ENCODE assay signal across 34 mouse cellular contexts in genomic region chr15:102913038-102913585, GRCm38 (mm10). TPM values are rescaled to one million over a fixed set of nuclear protein-coding genes. Genes with fewer than 3 reads are reported as not detected.
A peak's percentile ranks its signal among the peaks of the same experiment; 100 is the strongest.
DNase-seq lines count a peak whose midpoint lies in the region; ATAC-seq lines count a peak whose summit lies in the region.
"Had no signal": no experiment of that assay in that cellular context is flagged by ENCODE, and none has a peak within 500 bp of the region (broad histone marks: within the 10 kb centered on the region; RNA-seq: fewer than 3 reads in every experiment).

No protein-coding gene starts in this region.

- no peak overlapping the region for H3K4me2 ChIP-seq in hindbrain, embryonic 13.5 days
- no peak overlapping the region for H3K4me2 ChIP-seq in midbrain, embryonic 11.5 days
- no peak overlapping the region for H3K4me2 ChIP-seq in midbrain, embryonic 13.5 days (replicated peaks)
- H3K4me2 ChIP-seq: hindbrain, embryonic 15.5 days; limb, embryonic 15.5 days; liver, embryonic 13.5 days had no signal

- no peaks in the 10 kb centered on the region for H3K4me1 ChIP-seq in hindbrain, embryonic 10.5 days (replicated peaks)
- no peaks in the 10 kb centered on the region for H3K4me1 ChIP-seq in hindbrain, embryonic 13.5 days (replicated peaks)
- H3K4me1 ChIP-seq in midbrain, embryonic 11.5 days (ENCODE audit: control insufficient read depth, insufficient read depth, low read length): no peaks in the 10 kb centered on the region
- H3K4me1 ChIP-seq in midbrain, embryonic 13.5 days (replicated peaks): no peaks in the 10 kb centered on the region
- H3K4me1 ChIP-seq: hindbrain, embryonic 15.5 days; limb, embryonic 15.5 days; liver, embryonic 13.5 days had no signal

- no peak overlapping the region for H3K9ac ChIP-seq in hindbrain, embryonic 13.5 days
- no peak overlapping the region for H3K9ac ChIP-seq in midbrain, embryonic 11.5 days (ENCODE audit: low read length)
- no peak overlapping the region for H3K9ac ChIP-seq in midbrain, embryonic 13.5 days (replicated peaks)
- H3K9ac ChIP-seq: forebrain, postnatal 0 days; hindbrain, embryonic 15.5 days; limb, embryonic 15.5 days; liver, embryonic 13.5 days had no signal

- ATAC-seq in hindbrain, embryonic 13.5 days (ENCODE audit: low FRiP score): no peak
- no peak for ATAC-seq in midbrain, embryonic 11.5 days (ENCODE audit: low FRiP score)
- no peak for ATAC-seq in midbrain, embryonic 13.5 days
- ATAC-seq: forebrain, postnatal 0 days; inflammation-experienced regulatory T-cells, adult 6 months; lung, postnatal 0 days had no signal

- DNase-seq in hindbrain, embryonic 10.5 days (ENCODE audit: low spot score): peak; percentile 34
- peak; percentile 94 for DNase-seq in midbrain, embryonic 11.5 days (ENCODE audit: low spot score, missing footprints)
- DNase-seq in embryo, embryonic 11 days: peak; percentile 51
- DNase-seq in thymus, adult 18-20 months: no peak
- no peak for DNase-seq in lung, postnatal 4 days
- DNase-seq: adrenal gland, postnatal 10 days; B cell, adult 2 months; cerebellum, adult 8-10 months; cerebellum, postnatal 25 days; forebrain, postnatal 0 days; heart, postnatal 14 days; kidney, adult 2 months; kidney, postnatal 36 days; liver, embryonic 13.5 days; lung, adult 18-20 months; retina, postnatal 1 day; right cerebral cortex, postnatal 14 days had no signal

- WGBS in hindbrain, embryonic 10.5 days: under 1% methylated on average over 19 of the region's 19 CpGs
- under 1% methylated on average over 19 of the region's 19 CpGs for WGBS in hindbrain, embryonic 13.5 days
- WGBS in midbrain, embryonic 11.5 days: under 1% methylated on average over 19 of the region's 19 CpGs
- WGBS in midbrain, embryonic 13.5 days: under 1% methylated on average over 19 of the region's 19 CpGs

- H3K9me3 ChIP-seq in hindbrain, embryonic 10.5 days: no peaks in the 10 kb centered on the region
- no peaks in the 10 kb centered on the region for H3K9me3 ChIP-seq in hindbrain, embryonic 13.5 days
- H3K9me3 ChIP-seq in midbrain, embryonic 11.5 days (ENCODE audit: control insufficient read depth, low read length): no peaks in the 10 kb centered on the region
- H3K9me3 ChIP-seq in midbrain, embryonic 13.5 days: no peaks in the 10 kb centered on the region
- H3K9me3 ChIP-seq: hindbrain, embryonic 15.5 days; limb, embryonic 15.5 days; liver, embryonic 13.5 days had no signal

- no peaks in the 10 kb centered on the region for H3K36me3 ChIP-seq in hindbrain, embryonic 10.5 days
- H3K36me3 ChIP-seq in hindbrain, embryonic 13.5 days: no peaks in the 10 kb centered on the region
- H3K36me3 ChIP-seq in midbrain, embryonic 11.5 days (ENCODE audit: control insufficient read depth, insufficient read depth, low read length): no peaks in the 10 kb centered on the region
- H3K36me3 ChIP-seq in midbrain, embryonic 13.5 days: no peaks in the 10 kb centered on the region
- H3K36me3 ChIP-seq: hindbrain, embryonic 15.5 days; limb, embryonic 15.5 days; liver, embryonic 13.5 days had no signal

- H3K27ac ChIP-seq in hindbrain, embryonic 10.5 days: no peak overlapping the region
- no peak overlapping the region for H3K27ac ChIP-seq in hindbrain, embryonic 13.5 days
- H3K27ac ChIP-seq in midbrain, embryonic 11.5 days (ENCODE audit: low read depth, low read length): no peak overlapping the region
- no peak overlapping the region for H3K27ac ChIP-seq in midbrain, embryonic 13.5 days
- H3K27ac ChIP-seq: hindbrain, embryonic 15.5 days; layer of hippocampus, adult 2 months; limb, embryonic 15.5 days; liver, embryonic 13.5 days; macrophage had no signal

- no peak overlapping the region for H3K4me3 ChIP-seq in hindbrain, embryonic 10.5 days
- no peak overlapping the region for H3K4me3 ChIP-seq in hindbrain, embryonic 13.5 days
- no peak overlapping the region for H3K4me3 ChIP-seq in midbrain, embryonic 11.5 days (ENCODE audit: low read depth, low read length)
- H3K4me3 ChIP-seq in midbrain, embryonic 13.5 days (replicated peaks): no peak overlapping the region
- H3K4me3 ChIP-seq: hindbrain, embryonic 15.5 days; layer of hippocampus, adult 2 months; limb, embryonic 15.5 days; liver, embryonic 13.5 days; myocyte had no signal

- peaks cover 100% of the 10 kb centered on the region for H3K27me3 ChIP-seq in hindbrain, embryonic 10.5 days (ENCODE audit: insufficient read depth, poor library complexity, severe bottlenecking)
- peaks cover 95% of the 10 kb centered on the region for H3K27me3 ChIP-seq in hindbrain, embryonic 13.5 days
- H3K27me3 ChIP-seq in midbrain, embryonic 11.5 days (ENCODE audit: control insufficient read depth, insufficient read depth, low read length): peaks cover 92% of the 10 kb centered on the region
- H3K27me3 ChIP-seq in midbrain, embryonic 13.5 days: peaks cover 95% of the 10 kb centered on the region

RNA-seq across cellular contexts. Expression of gene Hoxc13, which starts 7.8 kb away (rescaled TPM):
- 0.09 and 0.16 TPM in 2 replicates for polyA plus RNA-seq in hindbrain, embryonic 10.5 days (2016; fragmentation: Nextera tagmentation; extraction: Ambion mirVana)
- not detected in 2 replicates for polyA plus RNA-seq in hindbrain, embryonic 13.5 days (2015; fragmentation: Nextera tagmentation; extraction: Ambion mirVana)
- polyA plus RNA-seq in midbrain, embryonic 11.5 days (2014; fragmentation: Nextera tagmentation; extraction: Ambion mirVana): 0.11 and 0.15 TPM in 2 replicates
- not detected in 2 replicates for polyA plus RNA-seq in midbrain, embryonic 13.5 days (2015; fragmentation: Nextera tagmentation; extraction: Ambion mirVana)
- polyA plus RNA-seq: forebrain, postnatal 0 days; heart, embryonic 14.5 days; hindbrain, embryonic 15.5 days; inflammation-experienced regulatory T-cells, adult 6 months; kidney, adult 2 months; kidney, embryonic 16.5 days; liver, embryonic 13.5 days; lung, postnatal 0 days; macrophage; midbrain, postnatal 0 days; neural tube, embryonic 14.5 days; small intestine, adult 2 months; stomach, embryonic 14.5 days; testis, adult 2 months had no signal

RNA-seq across cellular contexts. Expression of gene Hoxc12, which starts 23.4 kb away (rescaled TPM):
- not detected in 2 replicates for polyA plus RNA-seq in hindbrain, embryonic 10.5 days (2016; fragmentation: Nextera tagmentation; extraction: Ambion mirVana)
- polyA plus RNA-seq in hindbrain, embryonic 13.5 days (2015; fragmentation: Nextera tagmentation; extraction: Ambion mirVana): not detected in 2 replicates
- polyA plus RNA-seq in midbrain, embryonic 11.5 days (2014; fragmentation: Nextera tagmentation; extraction: Ambion mirVana): not detected in 2 replicates
- not detected in 2 replicates for polyA plus RNA-seq in midbrain, embryonic 13.5 days (2015; fragmentation: Nextera tagmentation; extraction: Ambion mirVana)
- polyA plus RNA-seq: embryonic facial prominence, embryonic 11.5 days; forebrain, postnatal 0 days; heart, embryonic 14.5 days; hindbrain, embryonic 15.5 days; inflammation-experienced regulatory T-cells, adult 6 months; kidney, adult 2 months; kidney, embryonic 16.5 days; liver, embryonic 13.5 days; lung, postnatal 0 days; macrophage; midbrain, postnatal 0 days; neural tube, embryonic 14.5 days; small intestine, adult 2 months; stomach, embryonic 14.5 days; testis, adult 2 months had no signal

RNA-seq across cellular contexts. Expression of gene Hoxc11, which starts 41.1 kb away (rescaled TPM):
- polyA plus RNA-seq in hindbrain, embryonic 10.5 days (2016; fragmentation: Nextera tagmentation; extraction: Ambion mirVana): not detected in 2 replicates
- not detected in 2 replicates for polyA plus RNA-seq in hindbrain, embryonic 13.5 days (2015; fragmentation: Nextera tagmentation; extraction: Ambion mirVana)
- not detected in 2 replicates for polyA plus RNA-seq in midbrain, embryonic 11.5 days (2014; fragmentation: Nextera tagmentation; extraction: Ambion mirVana)
- not detected in 2 replicates for polyA plus RNA-seq in midbrain, embryonic 13.5 days (2015; fragmentation: Nextera tagmentation; extraction: Ambion mirVana)
- polyA plus RNA-seq: embryonic facial prominence, embryonic 11.5 days; forebrain, postnatal 0 days; heart, embryonic 14.5 days; hindbrain, embryonic 15.5 days; inflammation-experienced regulatory T-cells, adult 6 months; liver, embryonic 13.5 days; lung, postnatal 0 days; macrophage; midbrain, postnatal 0 days; neural tube, embryonic 14.5 days; small intestine, adult 2 months; stomach, embryonic 14.5 days; testis, adult 2 months had no signal

RNA-seq across cellular contexts. Expression of gene Hoxc10, which starts 53.5 kb away (rescaled TPM):
- not detected in 2 replicates for polyA plus RNA-seq in hindbrain, embryonic 10.5 days (2016; fragmentation: Nextera tagmentation; extraction: Ambion mirVana)
- not detected in 2 replicates for polyA plus RNA-seq in hindbrain, embryonic 13.5 days (2015; fragmentation: Nextera tagmentation; extraction: Ambion mirVana)
- polyA plus RNA-seq in midbrain, embryonic 11.5 days (2014; fragmentation: Nextera tagmentation; extraction: Ambion mirVana): not detected in 2 replicates
- polyA plus RNA-seq in midbrain, embryonic 13.5 days (2015; fragmentation: Nextera tagmentation; extraction: Ambion mirVana): not detected in 2 replicates
- polyA plus RNA-seq: embryonic facial prominence, embryonic 11.5 days; forebrain, postnatal 0 days; heart, embryonic 14.5 days; hindbrain, embryonic 15.5 days; inflammation-experienced regulatory T-cells, adult 6 months; liver, embryonic 13.5 days; lung, postnatal 0 days; macrophage; midbrain, postnatal 0 days; small intestine, adult 2 months; stomach, embryonic 14.5 days had no signal

RNA-seq across cellular contexts. Expression of gene Hoxc5, which starts 54.1 kb away (rescaled TPM):
- polyA plus RNA-seq in hindbrain, embryonic 10.5 days (2016; fragmentation: Nextera tagmentation; extraction: Ambion mirVana): 0.37 and 10.8 TPM in 2 replicates
- polyA plus RNA-seq in hindbrain, embryonic 13.5 days (2015; fragmentation: Nextera tagmentation; extraction: Ambion mirVana): 32.3 and 39.2 TPM in 2 replicates
- polyA plus RNA-seq in midbrain, embryonic 11.5 days (2014; fragmentation: Nextera tagmentation; extraction: Ambion mirVana): not detected in 2 replicates
- polyA plus RNA-seq in midbrain, embryonic 13.5 days (2015; fragmentation: Nextera tagmentation; extraction: Ambion mirVana): 0.09 TPM in 1 of 2 replicates, not detected in the other
- polyA plus RNA-seq: forebrain, postnatal 0 days; inflammation-experienced regulatory T-cells, adult 6 months; lung, postnatal 0 days; macrophage; midbrain, postnatal 0 days had no signal

Comparison
In these comparisons a context has a peak if more than half of its experiments do, and no peak if none do; other contexts are left out.
1. DNase-seq: peak in hindbrain, embryonic 10.5 days (single experiment), midbrain, embryonic 11.5 days (single experiment) and embryo, embryonic 11 days (single experiment); none in thymus, adult 18-20 months (0 of 2) and lung, postnatal 4 days (0 of 2).